Mouse (Mus musculus) cerebellum, adult 2 months (tissue): ENCODE results near the gene Tbc1d22a.

ENCODE experiments used
- CTCF ChIP-seq: fragments of 200-500 bp; IDR thresholded peaks from 2 replicates; pipeline ENCODE4 v1.5.1; 2011; ENCODE audit warnings: low read depth, mild to moderate bottlenecking, control low read depth, low read length, moderate library complexity, borderline replicate concordance; ENCODE audit not compliant: insufficient read depth
- POLR2A ChIP-seq: fragments of 200-500 bp; IDR thresholded peaks from 2 replicates; pipeline ENCODE4 v1.6.1; 2011; ENCODE audit warnings: low read length, control low read depth, borderline replicate concordance; ENCODE audit not compliant: insufficient read depth

- no peak for TF ChIP-seq POLR2A
- no peak for TF ChIP-seq CTCF
Measured at GRCm38 (mm10) chr15:86285296-86285695, 71.0 kb downstream of the Tbc1d22a start.
